Mouse (Mus musculus): ENCODE measurements around the gene Pi16.

DNA sequence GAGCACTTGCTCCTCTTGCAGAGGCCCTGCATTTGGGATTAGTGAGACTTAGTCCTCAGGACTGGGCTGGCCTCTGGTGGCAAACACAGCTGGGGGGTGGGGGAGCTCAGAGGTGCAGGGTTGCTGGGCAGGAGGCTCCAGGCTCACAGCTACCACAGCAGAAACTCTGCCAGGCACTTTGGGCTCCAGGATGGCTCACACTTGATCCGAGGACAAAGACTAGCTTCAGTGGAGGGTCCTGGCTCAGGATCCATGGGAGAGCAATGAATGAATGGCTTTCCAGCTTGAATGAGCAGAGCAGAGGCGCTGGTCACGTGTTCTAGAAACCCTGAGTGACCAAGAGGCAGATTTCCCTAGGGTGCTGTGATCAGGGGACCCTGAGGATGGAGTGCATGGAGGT lies 41.4 kb downstream of the Pi16 start:
- TF ChIP-seq CTCF (IDR thresholded peaks at IDR 0.05; ENCODE audit: extremely low read depth, insufficient read depth, insufficient read length, insufficient replicate concordance): no peak
- TF ChIP-seq POLR2A (IDR thresholded peaks at IDR 0.05; ENCODE audit: low read depth, low read length): no peak
